Mouse (Mus musculus) hindbrain, embryonic 10.5 days (tissue): ENCODE data around the gene Olfr237-ps1. TPM values are rescaled to one million over a fixed set of nuclear protein-coding genes. Genes with fewer than 3 reads are reported as not detected.
"Not testable (repeated sequence)": the region's sequence is repeated elsewhere in the genome, so short reads cannot be mapped to it uniquely, and the experiment has no call there.

ENCODE experiments used
- DNase-seq: peaks from one replicate; pipeline ENCODE4 v3.0.0-alpha.2; 2017; ENCODE audit warnings: low spot score
- H3K27ac ChIP-seq: fragments of 300-500 bp; sonication (generic); 2 replicates; pipeline ENCODE4 v1.5.1; 2016; ENCODE audit warnings: mild to moderate bottlenecking, moderate library complexity
- H3K27me3 ChIP-seq: fragments of 300-500 bp; sonication (generic); 2 replicates; pipeline ENCODE4 v1.6.1; 2016; ENCODE audit warnings: mild to moderate bottlenecking; ENCODE audit not compliant: poor library complexity, insufficient read depth, severe bottlenecking
- H3K36me3 ChIP-seq: fragments of 300-500 bp; sonication (generic); 2 replicates; pipeline ENCODE4 v1.6.1; 2016; ENCODE audit warnings: mild to moderate bottlenecking, moderate library complexity
- H3K4me1 ChIP-seq: fragments of 300-500 bp; sonication (generic); replicated peaks from 2 replicates; pipeline ENCODE4 v1.6.1; 2016; ENCODE audit warnings: mild to moderate bottlenecking
- H3K4me3 ChIP-seq: fragments of 300-500 bp; sonication (generic); 2 replicates; pipeline ENCODE4 v1.5.1; 2016; ENCODE audit warnings: mild to moderate bottlenecking, moderate library complexity
- H3K9me3 ChIP-seq: fragments of 300-500 bp; sonication (generic); 2 replicates; pipeline ENCODE4 v1.6.1; 2016; ENCODE audit warnings: mild to moderate bottlenecking, moderate library complexity
- WGBS: fragments of 180-500 bp; shearing (Covaris S2); methylation state at CpG from one replicate; pipeline ENCODE4 v1.1.7; 2016; 5-methylcytosine and 5-hydroxymethylcytosine counted together
- polyA plus RNA-seq: library from polyadenylated mRNA; unstranded; fragments of >200 nt; fragmentation: Nextera tagmentation; extraction: Ambion mirVana; gene quantifications from 2 replicates; pipeline ENCODE4 v1.2.1, GENCODE M21; 2016

The Olfr237-ps1 gene
- not detected in 2 replicates for polyA plus RNA-seq

GRCm38 (mm10) chr6:43146267-43146666, at the start of gene Olfr237-ps1:
Olfr237-ps1 (plus strand) TSS chr6:43146567.
- 92% methylated on average over 2 of the region's 2 CpGs for WGBS
- not testable (repeated sequence) for H3K4me3 ChIP-seq, DNase-seq, H3K27me3 ChIP-seq, H3K9me3 ChIP-seq, H3K27ac ChIP-seq, H3K36me3 ChIP-seq, H3K4me1 ChIP-seq

DNA sequence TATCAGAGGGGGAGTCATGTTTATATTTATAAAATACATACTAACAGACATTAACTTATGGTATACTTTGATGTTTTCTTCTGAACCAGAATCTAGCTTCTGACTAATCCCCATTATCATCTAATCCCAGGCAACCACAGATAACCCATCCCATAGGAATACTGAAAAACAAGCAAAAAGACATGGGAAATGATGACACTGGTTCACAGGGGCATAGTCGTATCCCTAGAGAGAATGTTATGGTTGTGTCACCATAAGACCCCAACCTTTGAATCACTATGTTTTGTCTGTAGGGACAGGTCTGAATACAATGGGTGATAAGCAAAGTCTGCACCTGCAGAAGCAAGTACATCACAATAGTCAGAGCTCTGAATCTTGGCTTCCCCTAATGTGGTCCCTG, 40.3 kb upstream of the Olfr237-ps1 start, which contains the start of gene Olfr441:
Gene Olfr441 (plus strand): TSS at position 301 of the 400 bp plus-strand sequence.
- H3K27me3 ChIP-seq, H3K27ac ChIP-seq, DNase-seq, H3K4me1 ChIP-seq, H3K36me3 ChIP-seq, H3K9me3 ChIP-seq, H3K4me3 ChIP-seq: not testable (repeated sequence)
- WGBS, result 87% methylated on average over 1 of the region's 1 CpGs

DNA sequence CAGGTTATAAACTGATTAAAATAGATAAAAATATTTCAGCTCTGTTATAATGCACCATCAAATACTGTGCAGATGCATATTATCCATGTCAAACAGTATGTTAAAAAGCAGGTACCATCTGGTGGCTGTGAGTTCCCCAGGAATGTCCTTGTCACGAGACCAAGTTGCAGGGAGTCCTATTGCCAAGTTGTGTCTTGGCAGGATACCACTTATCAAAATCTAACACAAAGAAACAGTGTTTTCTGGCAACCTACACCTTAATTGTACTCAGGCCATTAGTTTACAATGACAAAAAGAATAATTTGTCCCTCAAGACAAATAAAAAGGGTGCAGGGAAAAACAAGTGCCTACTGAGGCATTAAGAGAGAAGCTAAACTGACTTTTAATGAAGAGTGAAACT, 13.1 kb downstream of the Olfr237-ps1 start:
- Histone ChIP-seq H3K4me3 (no peak overlapping the region), H3K36me3 (no peaks in the 10 kb centered on the region), H3K9me3 (no peaks in the 10 kb centered on the region), H3K27me3 (no peaks in the 10 kb centered on the region), H3K4me1 (no peaks in the 10 kb centered on the region), H3K27ac (no peak overlapping the region)
- DNase-seq, result no peak
- WGBS, result 80% methylated on average over 1 of the region's 1 CpGs

- Histone ChIP-seq H3K36me3 (no peaks in the 10 kb centered on the region), H3K27me3 (no peaks in the 10 kb centered on the region), H3K4me1 (no peaks in the 10 kb centered on the region), H3K9me3 (no peaks in the 10 kb centered on the region), H3K27ac (no peak within 1 kb of the TSS), H3K4me3 (no peak within 1 kb of the TSS)
- DNase-seq, result no peak
- WGBS, result 78% methylated on average over 3 of the region's 3 CpGs
Observed at GRCm38 (mm10) chr6:43162982-43163381, 16.6 kb downstream of the Olfr237-ps1 start, which contains the start of gene Olfr437. Olfr437 (plus strand) TSS chr6:43163282.

DNA sequence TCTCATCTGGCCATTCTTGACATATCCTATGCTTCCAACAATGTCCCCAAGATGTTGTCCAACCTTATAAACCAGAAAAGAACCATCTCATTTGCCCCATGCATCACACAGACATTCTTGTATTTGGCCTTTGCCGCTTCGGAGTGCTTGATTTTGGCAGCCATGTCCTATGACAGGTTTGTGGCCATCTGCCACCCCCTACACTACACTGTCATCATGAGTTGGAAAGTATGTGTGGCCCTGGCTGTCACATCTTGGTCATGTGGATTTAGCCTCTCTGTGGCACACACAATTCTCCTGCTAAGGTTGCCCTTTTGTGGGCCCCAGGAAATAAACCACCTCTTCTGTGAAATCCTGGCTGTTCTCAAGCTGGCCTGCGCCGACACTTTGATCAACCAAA, 20.9 kb downstream of the Olfr237-ps1 start:
- no peak overlapping the region for H3K27ac ChIP-seq
- no peak for DNase-seq
- no peaks in the 10 kb centered on the region for H3K4me1 ChIP-seq
- 99% methylated on average over 4 of the region's 4 CpGs for WGBS
- no peaks in the 10 kb centered on the region for H3K36me3 ChIP-seq
- no peaks in the 10 kb centered on the region for H3K9me3 ChIP-seq
- no peak overlapping the region for H3K4me3 ChIP-seq
- H3K27me3 ChIP-seq, result no peaks in the 10 kb centered on the region

DNA sequence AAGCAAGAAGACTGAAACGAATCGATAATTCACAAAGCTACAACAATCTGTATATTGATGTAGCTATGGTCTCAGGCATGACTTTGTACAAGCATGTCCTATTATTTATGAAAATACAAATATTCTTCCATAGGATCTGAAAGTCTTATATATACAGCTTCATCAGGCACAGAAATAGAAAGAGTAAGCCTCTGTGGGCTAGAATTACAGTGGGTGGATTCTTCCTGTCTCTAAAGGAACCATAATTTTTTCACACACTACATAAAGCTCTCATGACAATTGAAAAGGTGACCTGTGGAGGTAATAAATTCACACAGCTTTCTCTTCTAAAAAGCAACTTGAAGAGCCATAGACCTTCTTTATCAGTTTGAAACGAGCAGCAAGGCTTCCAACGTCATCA, 25.5 kb downstream of the Olfr237-ps1 start, which contains the start of gene Olfr13:
Gene Olfr13 (plus strand): TSS at position 301 of the 400 bp plus-strand sequence.
- H3K4me1 ChIP-seq, result no peaks in the 10 kb centered on the region
- H3K9me3 ChIP-seq, result no peaks in the 10 kb centered on the region
- no peak within 1 kb of the TSS for H3K27ac ChIP-seq
- no peak within 1 kb of the TSS for H3K4me3 ChIP-seq
- no peaks in the 10 kb centered on the region for H3K36me3 ChIP-seq
- 80% methylated on average over 4 of the region's 4 CpGs for WGBS
- no peak for DNase-seq
- no peaks in the 10 kb centered on the region for H3K27me3 ChIP-seq

DNA sequence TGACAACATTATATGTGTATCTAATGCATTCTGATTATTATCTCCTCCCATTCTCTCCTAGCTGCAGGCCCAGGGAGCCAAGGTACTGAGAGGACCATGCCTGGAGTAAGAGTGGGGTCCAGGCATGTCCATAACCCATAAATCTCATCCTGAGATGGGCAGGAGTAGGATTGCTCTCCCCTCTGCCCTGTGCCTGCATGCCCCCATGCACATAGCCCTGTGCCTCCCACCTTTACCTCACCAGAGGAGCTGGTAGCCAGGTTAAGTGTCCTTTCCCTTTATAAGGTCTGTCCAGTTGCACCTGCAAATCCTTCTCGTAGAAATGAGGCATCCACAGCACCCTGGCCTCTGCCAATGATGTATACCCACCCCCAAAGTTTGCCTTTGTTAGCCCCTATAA, 31.8 kb downstream of the Olfr237-ps1 start:
- no peak for DNase-seq
- Histone ChIP-seq H3K27me3 (no peaks in the 10 kb centered on the region), H3K9me3 (no peaks in the 10 kb centered on the region), H3K27ac (no peak overlapping the region), H3K4me3 (no peak overlapping the region), H3K36me3 (no peaks in the 10 kb centered on the region), H3K4me1 (no peaks in the 10 kb centered on the region)
- WGBS, result 73% methylated on average over 1 of the region's 1 CpGs

- 72% methylated on average over 6 of the region's 6 CpGs for WGBS
Observed at GRCm38 (mm10) chr6:43178584-43179501, 32.5 kb downstream of the Olfr237-ps1 start.

GRCm38 (mm10) chr6:43190986-43191385, 44.6 kb downstream of the Olfr237-ps1 start:
- no peak overlapping the region for H3K27ac ChIP-seq
- H3K4me1 ChIP-seq, result no peaks in the 10 kb centered on the region
- H3K4me3 ChIP-seq, result no peak overlapping the region
- no peaks in the 10 kb centered on the region for H3K36me3 ChIP-seq
- WGBS, result 84% methylated on average over 3 of the region's 3 CpGs
- H3K9me3 ChIP-seq, result no peaks in the 10 kb centered on the region
- DNase-seq, result no peak
- no peaks in the 10 kb centered on the region for H3K27me3 ChIP-seq

More at GRCm38 (mm10) chr6:43178584-43179501, 32.5 kb downstream of the Olfr237-ps1 start:
- H3K4me3 ChIP-seq, result no peak overlapping the region
- H3K36me3 ChIP-seq, result no peaks in the 10 kb centered on the region
- no peak for DNase-seq
- no peak overlapping the region for H3K27ac ChIP-seq
- H3K27me3 ChIP-seq, result no peaks in the 10 kb centered on the region
- no peaks in the 10 kb centered on the region for H3K4me1 ChIP-seq
- H3K9me3 ChIP-seq, result no peaks in the 10 kb centered on the region

DNA sequence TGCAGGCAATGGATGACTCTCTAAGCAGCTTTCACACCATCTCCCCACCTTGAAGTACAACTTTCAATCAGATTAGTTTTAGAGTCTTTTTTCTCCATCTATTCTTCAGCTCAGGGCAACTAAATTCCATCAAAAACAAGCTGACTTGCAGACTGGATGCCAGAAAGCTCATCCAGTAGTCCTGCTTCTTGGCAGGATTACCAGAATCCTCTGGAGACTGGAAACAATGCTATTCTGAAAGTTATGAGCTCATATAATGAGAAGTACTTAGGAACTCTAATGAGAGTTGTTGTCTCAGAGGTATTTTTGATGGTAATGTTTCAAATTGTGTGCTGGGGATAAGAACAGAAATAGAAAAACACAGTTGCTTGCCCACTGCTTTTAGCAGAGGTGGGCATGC, 50.4 kb downstream of the Olfr237-ps1 start, which contains the start of gene Olfr435:
Gene Olfr435 (plus strand): TSS at position 366 of the 400 bp plus-strand sequence.
- no peak within 1 kb of the TSS for H3K27ac ChIP-seq
- no peaks in the 10 kb centered on the region for H3K9me3 ChIP-seq
- no peak for DNase-seq
- no peak within 1 kb of the TSS for H3K4me3 ChIP-seq
- no peaks in the 10 kb centered on the region for H3K27me3 ChIP-seq
- H3K36me3 ChIP-seq, result no peaks in the 10 kb centered on the region
- H3K4me1 ChIP-seq, result no peaks in the 10 kb centered on the region

GRCm38 (mm10) chr6:43198094-43198493, 51.7 kb downstream of the Olfr237-ps1 start:
- no peak for DNase-seq
- Histone ChIP-seq H3K9me3 (no peaks in the 10 kb centered on the region), H3K36me3 (no peaks in the 10 kb centered on the region), H3K27ac (no peak overlapping the region), H3K27me3 (no peaks in the 10 kb centered on the region), H3K4me1 (no peaks in the 10 kb centered on the region), H3K4me3 (no peak overlapping the region)
- WGBS, result 88% methylated on average over 3 of the region's 3 CpGs

DNA sequence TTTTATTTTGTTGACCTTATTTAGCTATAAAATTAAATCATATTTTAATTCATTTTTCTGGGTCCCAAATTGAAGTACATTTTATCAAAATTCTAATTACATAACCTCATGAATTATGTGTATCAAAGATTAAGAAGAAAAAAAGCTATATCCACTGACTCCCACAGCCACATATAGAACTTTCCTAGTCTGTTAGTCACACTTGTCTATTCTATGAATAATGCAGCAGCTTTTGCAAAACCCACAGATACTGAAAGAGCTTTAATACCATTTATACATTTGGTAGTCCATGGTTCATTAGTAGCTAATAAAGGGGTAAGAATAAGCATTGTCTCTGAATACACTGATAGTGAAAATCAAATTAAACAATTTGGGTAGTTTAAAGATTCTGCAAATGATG, 56.4 kb downstream of the Olfr237-ps1 start:
- Histone ChIP-seq H3K4me3 (no peak overlapping the region), H3K27ac (no peak overlapping the region), H3K27me3 (no peaks in the 10 kb centered on the region), H3K9me3 (no peaks in the 10 kb centered on the region), H3K4me1 (no peaks in the 10 kb centered on the region), H3K36me3 (no peaks in the 10 kb centered on the region)
- DNase-seq, result no peak

DNA sequence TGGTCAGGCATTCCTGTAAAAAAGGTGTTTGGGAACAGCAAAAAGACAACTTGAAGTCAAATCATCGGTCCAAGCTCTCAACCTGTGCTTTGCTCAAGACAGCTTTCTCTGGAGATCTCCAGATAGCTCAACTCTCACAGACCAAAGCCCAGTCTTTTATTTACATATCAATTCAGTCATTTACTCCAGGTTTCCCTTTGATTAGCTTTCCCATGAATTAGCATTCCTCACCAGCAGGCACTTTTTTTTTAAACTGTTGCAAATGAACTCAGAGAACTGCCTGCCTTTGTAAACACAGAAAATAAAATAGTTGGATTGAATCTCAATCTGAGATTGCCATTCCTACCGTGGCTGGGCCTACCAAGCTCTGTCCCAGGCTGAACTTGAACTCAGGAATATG, 59.0 kb downstream of the Olfr237-ps1 start:
- H3K4me3 ChIP-seq, result no peak overlapping the region
- H3K27me3 ChIP-seq, result no peaks in the 10 kb centered on the region
- no peaks in the 10 kb centered on the region for H3K9me3 ChIP-seq
- 43% methylated on average over 2 of the region's 2 CpGs for WGBS
- H3K36me3 ChIP-seq, result no peaks in the 10 kb centered on the region
- no peak overlapping the region for H3K27ac ChIP-seq
- no peaks in the 10 kb centered on the region for H3K4me1 ChIP-seq
- DNase-seq, result no peak
